Mouse (Mus musculus): ENCODE data around the gene Mical2. TPM values are rescaled to one million over a fixed set of nuclear protein-coding genes. Genes with fewer than 3 reads are reported as not detected.

Gene Mical2
- total and polyA plus RNA-seq, 3 experiments, result 0.22 TPM; not detected in 2

DNA sequence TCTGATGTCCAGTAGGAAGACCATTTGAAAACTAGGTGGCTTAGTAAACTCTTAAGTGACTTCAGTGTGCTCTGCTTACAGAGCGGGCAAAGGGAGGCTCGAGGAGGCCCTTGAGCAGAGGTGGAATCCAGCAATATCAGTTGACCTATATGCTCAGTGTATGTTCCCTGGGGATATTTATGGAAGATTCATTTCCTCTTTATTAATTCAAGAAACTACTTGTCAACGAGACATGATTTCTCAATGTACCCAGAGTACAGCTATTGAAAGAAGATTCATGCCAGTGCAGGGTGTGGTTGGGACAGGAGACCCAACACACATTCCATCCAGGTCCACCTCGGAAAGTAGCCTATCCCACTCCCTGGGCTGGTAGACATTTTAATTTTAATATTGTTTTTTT, 231.7 kb downstream of the Mical2 start:
- Histone ChIP-seq H3K9me3 (replicated peaks) (peaks cover 16% of the 10 kb centered on the region), H3K4me3 (ENCODE audit: low read depth, low read length) (no peak overlapping the region), H3K36me3 (replicated peaks) (no peaks in the 10 kb centered on the region), H3K27me3 (ENCODE audit: insufficient read depth, low read length) (no peaks in the 10 kb centered on the region), H3K4me1 (ENCODE audit: insufficient read depth, low read depth, low read length) (no peaks in the 10 kb centered on the region)
- ATAC-seq (ENCODE audit: extremely low read depth, insufficient number of reproducible peaks, low FRiP score, poor library complexity, severe bottlenecking), result no peak
- DNase-seq (ENCODE audit: low spot score), result no peak
- TF ChIP-seq CTCF (IDR thresholded peaks at IDR 0.05; ENCODE audit: low read depth, low read length), result no peak
- no peak for TF ChIP-seq GATA2 (IDR thresholded peaks at IDR 0.05; ENCODE audit: borderline replicate concordance, low read depth, low read length)
- TF ChIP-seq GATA1 (IDR thresholded peaks at IDR 0.05; ENCODE audit: borderline replicate concordance, low read length), result no peak
- TF ChIP-seq TAL1 (conservative IDR thresholded peaks at IDR 0.05; ENCODE audit: low read depth, low read length), result no peak
- no peak for TF ChIP-seq POLR2AphosphoS5 (IDR thresholded peaks at IDR 0.05; ENCODE audit: insufficient replicate concordance, low read depth, low read length)

DNA sequence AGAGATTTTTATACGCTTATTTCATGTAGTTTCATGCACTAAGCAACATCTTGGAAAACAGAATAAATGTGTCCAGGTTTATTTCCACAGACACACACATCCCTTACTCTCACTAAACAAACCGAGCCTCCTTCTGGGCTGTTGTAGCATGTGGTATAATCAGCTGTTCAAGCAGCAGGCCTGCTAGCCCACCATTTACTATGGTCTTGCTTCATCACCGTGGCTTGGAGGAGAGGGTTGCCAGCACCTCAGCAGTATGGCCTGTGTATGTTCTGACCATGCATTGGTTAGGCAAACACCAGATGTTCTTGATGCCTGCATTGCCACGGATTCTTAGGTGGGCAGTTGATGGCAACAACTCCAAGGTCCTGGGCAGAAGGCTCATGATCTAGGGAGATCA, 232.3 kb downstream of the Mical2 start:
- TF ChIP-seq POLR2AphosphoS5 (IDR thresholded peaks at IDR 0.05; ENCODE audit: insufficient replicate concordance, low read depth, low read length) (no peak), GATA2 (IDR thresholded peaks at IDR 0.05; ENCODE audit: borderline replicate concordance, low read depth, low read length) (no peak), TAL1 (conservative IDR thresholded peaks at IDR 0.05; ENCODE audit: low read depth, low read length) (no peak), GATA1 (IDR thresholded peaks at IDR 0.05; ENCODE audit: borderline replicate concordance, low read length) (no peak), CTCF (IDR thresholded peaks at IDR 0.05; ENCODE audit: low read depth, low read length) (no peak)
- Histone ChIP-seq H3K4me3 (ENCODE audit: low read depth, low read length) (no peak overlapping the region), H3K27me3 (ENCODE audit: insufficient read depth, low read length) (no peaks in the 10 kb centered on the region), H3K36me3 (replicated peaks) (no peaks in the 10 kb centered on the region), H3K9me3 (replicated peaks) (peaks cover 16% of the 10 kb centered on the region), H3K4me1 (ENCODE audit: insufficient read depth, low read depth, low read length) (no peaks in the 10 kb centered on the region)
- ATAC-seq (ENCODE audit: extremely low read depth, insufficient number of reproducible peaks, low FRiP score, poor library complexity, severe bottlenecking), result no peak
- DNase-seq (ENCODE audit: low spot score), result no peak

DNA sequence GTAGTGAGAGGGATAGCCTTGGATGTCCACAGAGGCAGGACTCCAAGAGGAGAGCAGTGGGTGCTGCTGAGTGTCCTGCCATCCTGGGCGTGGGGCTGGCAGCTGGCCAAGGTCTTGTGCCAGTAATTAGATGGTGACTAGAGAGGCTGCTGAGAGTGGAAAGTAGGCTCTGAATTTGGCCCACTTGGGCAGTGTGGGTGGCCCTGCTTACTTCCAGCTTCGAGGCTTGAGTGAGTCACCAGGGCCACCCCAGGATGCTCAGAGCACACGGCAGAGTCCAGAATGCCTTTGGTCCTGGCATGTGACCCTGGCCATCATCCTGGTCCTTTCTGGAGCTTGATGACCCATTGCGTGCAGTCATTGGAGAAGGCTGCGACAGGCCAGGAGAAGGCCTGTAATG, 232.8 kb downstream of the Mical2 start:
- H3K9me3 ChIP-seq (replicated peaks), result peaks cover 19% of the 10 kb centered on the region
- no peaks in the 10 kb centered on the region for H3K27me3 ChIP-seq (ENCODE audit: insufficient read depth, low read length)
- DNase-seq (ENCODE audit: low spot score) (no peak), ATAC-seq (ENCODE audit: extremely low read depth, insufficient number of reproducible peaks, low FRiP score, poor library complexity, severe bottlenecking) (no peak)
- H3K4me3 ChIP-seq (ENCODE audit: low read depth, low read length), result no peak overlapping the region
- TF ChIP-seq CTCF (IDR thresholded peaks at IDR 0.05; ENCODE audit: low read depth, low read length), result no peak
- TF ChIP-seq POLR2AphosphoS5 (IDR thresholded peaks at IDR 0.05; ENCODE audit: insufficient replicate concordance, low read depth, low read length), result no peak
- TF ChIP-seq TAL1 (conservative IDR thresholded peaks at IDR 0.05; ENCODE audit: low read depth, low read length), result no peak
- TF ChIP-seq GATA2 (IDR thresholded peaks at IDR 0.05; ENCODE audit: borderline replicate concordance, low read depth, low read length), result no peak
- no peak for TF ChIP-seq GATA1 (IDR thresholded peaks at IDR 0.05; ENCODE audit: borderline replicate concordance, low read length)
- H3K4me1 ChIP-seq (ENCODE audit: insufficient read depth, low read depth, low read length), result no peaks in the 10 kb centered on the region
- no peaks in the 10 kb centered on the region for H3K36me3 ChIP-seq (replicated peaks)

Other genes with a start within 250 kb of the Mical2 start
- 78.0 and 88.4 TPM in 2 replicates for gene Usp47, start 202.4 kb upstream of the Mical2 start, total RNA-seq (2014; fragmentation: Nextera tagmentation)
- 82.0 and 95.9 TPM in 2 replicates for gene Usp47, start 202.4 kb upstream of the Mical2 start, total RNA-seq (2017)
- gene Usp47, start 202.4 kb upstream of the Mical2 start, polyA plus RNA-seq (2012), result 5.6 and 6.4 TPM in 2 replicates
- gene Dkk3, start 66.8 kb upstream of the Mical2 start, total RNA-seq (2014; fragmentation: Nextera tagmentation), result not detected in 2 replicates
- gene Dkk3, start 66.8 kb upstream of the Mical2 start, total RNA-seq (2017), result 0.05 TPM in 1 of 2 replicates, not detected in the other
- not detected in 2 replicates for gene Dkk3, start 66.8 kb upstream of the Mical2 start, polyA plus RNA-seq (2012)
- gene Parva, start 201.6 kb downstream of the Mical2 start, total RNA-seq (2014; fragmentation: Nextera tagmentation), result not detected in 2 replicates
- 0.05 and 0.12 TPM in 2 replicates for gene Parva, start 201.6 kb downstream of the Mical2 start, total RNA-seq (2017)
- gene Parva, start 201.6 kb downstream of the Mical2 start, polyA plus RNA-seq (2012), result not detected in 2 replicates

Data from G1E (cell line).